Mouse (Mus musculus) E14TG2a.4 (cell line): ENCODE measurements around the gene Rack1.

Experiments
- CTCF ChIP-seq: conservative IDR thresholded peaks from 2 replicates; pipeline ENCODE4 v1.5.1; 2014; ENCODE audit warnings: low read length
- NANOG ChIP-seq: IDR thresholded peaks from 2 replicates; pipeline ENCODE4 v1.6.1; 2014; ENCODE audit warnings: borderline replicate concordance, low read length, mixed read lengths
- POU5F1 ChIP-seq: IDR thresholded peaks from 2 replicates; pipeline ENCODE4 v1.6.1; 2014; ENCODE audit warnings: low read length, borderline replicate concordance

DNA sequence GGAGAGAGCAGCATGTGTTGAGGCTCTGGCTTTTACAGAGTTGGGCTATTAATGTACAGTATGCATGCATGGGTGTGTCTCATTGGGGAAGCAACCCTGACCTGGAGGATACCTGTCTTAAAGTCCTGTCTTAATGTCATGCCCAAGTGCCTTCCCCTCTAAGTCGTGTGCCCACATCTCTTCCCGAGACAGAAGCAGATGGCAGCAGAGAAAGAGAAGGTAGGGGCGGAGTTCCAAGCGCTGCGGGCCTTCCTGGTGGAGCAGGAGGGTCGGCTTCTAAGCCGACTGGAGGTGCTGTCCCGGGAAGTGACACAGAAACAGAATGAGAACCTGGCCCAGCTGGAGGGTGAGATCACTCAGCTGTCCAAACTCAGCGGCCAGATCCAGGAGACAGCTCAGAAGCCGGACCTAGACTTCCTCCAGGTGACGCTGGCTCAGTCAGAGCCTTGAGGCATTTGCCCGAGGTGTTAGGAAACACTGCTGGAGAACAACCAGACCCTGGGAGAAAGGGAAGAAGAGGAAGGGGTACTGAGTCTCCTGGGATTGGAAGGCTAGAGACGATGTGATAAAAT is 45.2 kb downstream of the Rack1 start:
- TF ChIP-seq CTCF: no peak
- TF ChIP-seq NANOG: no peak
- no peak for TF ChIP-seq POU5F1
